In genomic region chr6:37438510-37438909, GRCm38 (mm10) we compare ENCODE assay signal across 15 mouse cellular contexts. TPM values are rescaled to one million over a fixed set of nuclear protein-coding genes. Genes with fewer than 3 reads are reported as not detected.
DNase-seq lines count a peak whose midpoint lies in the region; ATAC-seq lines count a peak whose summit lies in the region.
"Had no signal": no experiment of that assay in that cellular context is flagged by ENCODE, and none has a peak within 500 bp of the region (broad histone marks: within the 10 kb centered on the region; RNA-seq: fewer than 3 reads in every experiment).

No protein-coding gene starts in this region.

- intact Hi-C loops in heart, postnatal 36 days (cut with DNase I), result no loop called here

- peak overlapping the region; percentile 92 for H3K4me2 ChIP-seq in heart, embryonic 13.5 days
- H3K4me2 ChIP-seq in kidney, embryonic 15.5 days, result peak overlapping the region; percentile 80
- H3K4me2 ChIP-seq in neural tube, embryonic 13.5 days, result peak overlapping the region; percentile 82; the same call in 1 of the 2 replicates
- no peak overlapping the region for H3K4me2 ChIP-seq in forebrain, embryonic 12.5 days

- H3K36me3 ChIP-seq in heart, embryonic 13.5 days, result peaks cover 39% of the 10 kb centered on the region
- H3K36me3 ChIP-seq in kidney, embryonic 15.5 days, result peaks cover 38% of the 10 kb centered on the region
- no peaks in the 10 kb centered on the region for H3K36me3 ChIP-seq in neural tube, embryonic 13.5 days
- no peaks in the 10 kb centered on the region for H3K36me3 ChIP-seq in forebrain, embryonic 12.5 days (replicated peaks)
- H3K36me3 ChIP-seq: forebrain, embryonic 10.5 days; G1E; liver, embryonic 13.5 days had no signal

- peak overlapping the region; percentile 99 for H3K9ac ChIP-seq in heart, embryonic 13.5 days
- no peak overlapping the region; the same call in 1 of the 2 replicates for H3K9ac ChIP-seq in kidney, embryonic 15.5 days
- 0 out of 2 replicates have a peak overlapping the region, but pooled peaks have one; percentile 41 for H3K9ac ChIP-seq in neural tube, embryonic 13.5 days
- no peak overlapping the region for H3K9ac ChIP-seq in forebrain, embryonic 12.5 days
- H3K9ac ChIP-seq: liver, embryonic 13.5 days had no signal

- H3K4me1 ChIP-seq in heart, embryonic 13.5 days, result peaks cover 69% of the 10 kb centered on the region
- peaks cover 68% of the 10 kb centered on the region for H3K4me1 ChIP-seq in kidney, embryonic 15.5 days
- peaks cover 17% of the 10 kb centered on the region for H3K4me1 ChIP-seq in neural tube, embryonic 13.5 days (replicated peaks)
- H3K4me1 ChIP-seq in forebrain, embryonic 12.5 days, result peaks cover 20% of the 10 kb centered on the region

- H3K27ac ChIP-seq in heart, embryonic 13.5 days (replicated peaks), result 0 out of 2 replicates have a peak overlapping the region, but pooled peaks have one; percentile 46
- 0 out of 2 replicates have a peak overlapping the region, but pooled peaks have one; percentile 14 for H3K27ac ChIP-seq in kidney, embryonic 15.5 days
- H3K27ac ChIP-seq in neural tube, embryonic 13.5 days (replicated peaks), result no peak overlapping the region
- no peak overlapping the region for H3K27ac ChIP-seq in forebrain, embryonic 12.5 days
- H3K27ac ChIP-seq: forebrain, embryonic 10.5 days; liver, embryonic 13.5 days had no signal

- ATAC-seq in heart, embryonic 13.5 days (ENCODE audit: extremely low read depth, insufficient number of reproducible peaks, low FRiP score, low TSS enrichment), result no peak
- ATAC-seq in kidney, embryonic 15.5 days (replicated peaks; ENCODE audit: low FRiP score), result no peak
- no peak for ATAC-seq in neural tube, embryonic 13.5 days (ENCODE audit: low read depth)
- no peak for ATAC-seq in forebrain, embryonic 12.5 days (ENCODE audit: low FRiP score)
- ATAC-seq: hindbrain, embryonic 16.5 days had no signal

- DNase-seq in heart, postnatal 36 days, result no peak
- no peak for DNase-seq in kidney, adult 11 months
- DNase-seq in neural tube, embryonic 10.5 days (ENCODE audit: extremely low spot score, low spot score), result no peak
- DNase-seq in urinary bladder, adult 2 months (ENCODE audit: low spot score), result no peak
- DNase-seq: adrenal gland, adult 8-10 months; cerebellum, postnatal 10 days; liver, embryonic 13.5 days; right cerebral cortex, adult 18-20 months had no signal

- peak overlapping the region; percentile 92 for H3K4me3 ChIP-seq in heart, embryonic 13.5 days
- peak overlapping the region; percentile 17; the same call in 1 of the 2 replicates for H3K4me3 ChIP-seq in kidney, embryonic 15.5 days (replicated peaks)
- no peak overlapping the region for H3K4me3 ChIP-seq in neural tube, embryonic 13.5 days
- H3K4me3 ChIP-seq in forebrain, embryonic 12.5 days (replicated peaks), result no peak overlapping the region
- H3K4me3 ChIP-seq: forebrain, embryonic 10.5 days; liver, embryonic 13.5 days had no signal

- H3K9me3 ChIP-seq in heart, embryonic 13.5 days, result no peaks in the 10 kb centered on the region
- no peaks in the 10 kb centered on the region for H3K9me3 ChIP-seq in kidney, embryonic 15.5 days (replicated peaks)
- no peaks in the 10 kb centered on the region for H3K9me3 ChIP-seq in neural tube, embryonic 13.5 days
- H3K9me3 ChIP-seq in forebrain, embryonic 12.5 days, result no peaks in the 10 kb centered on the region
- H3K9me3 ChIP-seq: forebrain, embryonic 10.5 days; liver, embryonic 13.5 days had no signal

- 84% methylated on average over 3 of the region's 3 CpGs for WGBS in heart, embryonic 13.5 days
- WGBS in kidney, embryonic 15.5 days, result 80% methylated on average over 3 of the region's 3 CpGs
- WGBS in neural tube, embryonic 13.5 days, result 95% methylated on average over 3 of the region's 3 CpGs
- 95% methylated on average over 3 of the region's 3 CpGs for WGBS in forebrain, embryonic 12.5 days

- no peaks in the 10 kb centered on the region for H3K27me3 ChIP-seq in heart, embryonic 13.5 days (replicated peaks)
- H3K27me3 ChIP-seq in kidney, embryonic 15.5 days, result no peaks in the 10 kb centered on the region
- H3K27me3 ChIP-seq in neural tube, embryonic 13.5 days, result peaks cover 6% of the 10 kb centered on the region; the same call in 1 of the 2 replicates
- peaks cover 7% of the 10 kb centered on the region for H3K27me3 ChIP-seq in forebrain, embryonic 12.5 days
- H3K27me3 ChIP-seq: liver, embryonic 13.5 days had no signal

RNA-seq across cellular contexts. Expression of gene Creb3l2, which starts 3.4 kb away (rescaled TPM):
- 29.9 and 30.1 TPM in 2 replicates for polyA plus RNA-seq in heart, embryonic 13.5 days (2015; fragmentation: Nextera tagmentation; extraction: Ambion mirVana)
- 10 to 100 TPM; 21.5 to 22.6 TPM for total RNA-seq in heart, postnatal 36 days (2021)
- 31.1 and 31.4 TPM in 2 replicates for polyA plus RNA-seq in kidney, embryonic 15.5 days (2015; fragmentation: Nextera tagmentation; extraction: Ambion mirVana)
- 5.7 and 7.5 TPM in 2 replicates for polyA plus RNA-seq in neural tube, embryonic 13.5 days (2015; fragmentation: Nextera tagmentation; extraction: Ambion mirVana)
- polyA plus RNA-seq in forebrain, embryonic 12.5 days (2016; fragmentation: Nextera tagmentation; extraction: Ambion mirVana), result 5.5 and 5.7 TPM in 2 replicates
- polyA plus RNA-seq in urinary bladder, adult 2 months (2012; rRNA removed), result 35.0 and 42.5 TPM in 2 replicates
- polyA plus RNA-seq: G1E had no signal

Comparison
In these comparisons a context has a peak if more than half of its experiments do, and no peak if none do; other contexts are left out.
1. H3K27ac ChIP-seq: peak in heart, embryonic 13.5 days (single experiment) and kidney, embryonic 15.5 days (single experiment); none in neural tube, embryonic 13.5 days (single experiment) and forebrain, embryonic 12.5 days (single experiment).
2. H3K4me3 ChIP-seq: peak in heart, embryonic 13.5 days (single experiment) and kidney, embryonic 15.5 days (single experiment); none in neural tube, embryonic 13.5 days (single experiment) and forebrain, embryonic 12.5 days (single experiment).
3. H3K9ac ChIP-seq: peak in heart, embryonic 13.5 days (single experiment) and neural tube, embryonic 13.5 days (single experiment); none in kidney, embryonic 15.5 days (single experiment) and forebrain, embryonic 12.5 days (single experiment).